In the genomic region with DNA sequence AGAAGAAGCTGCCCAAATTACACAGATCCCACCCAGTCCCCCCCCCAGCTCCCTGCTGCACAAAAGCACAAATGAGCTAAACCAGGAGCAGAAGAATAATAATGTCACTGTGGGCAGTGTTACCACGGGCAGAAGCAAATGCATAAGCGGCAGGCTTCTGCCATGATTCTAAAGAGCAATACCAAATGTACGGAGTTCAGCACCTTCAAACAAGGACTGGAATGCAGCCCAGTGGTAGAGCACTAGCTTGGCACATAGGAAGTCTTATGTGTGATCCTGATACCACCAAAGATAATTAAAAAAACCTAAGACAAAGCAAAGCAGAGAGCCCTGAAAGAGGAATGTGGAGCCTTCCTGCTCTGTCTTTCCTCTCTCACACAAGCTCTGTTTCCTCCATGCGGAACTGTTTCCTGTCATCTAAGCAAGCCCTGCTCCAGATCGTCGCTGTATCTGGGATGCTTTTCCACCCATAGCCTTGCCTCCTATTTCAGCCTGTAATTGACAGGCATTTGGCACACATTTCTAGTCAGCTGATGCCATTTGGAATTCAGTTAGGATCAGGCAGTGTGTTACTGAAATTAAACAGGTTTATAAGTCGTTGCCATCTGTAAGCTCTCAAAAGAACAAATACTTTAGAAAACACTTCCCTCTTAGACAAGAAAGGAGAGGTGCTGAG, we compare ENCODE assay signal across 10 mouse cellular contexts. TPM values are rescaled to one million over a fixed set of nuclear protein-coding genes. Genes with fewer than 3 reads are reported as not detected.
DNase-seq lines count a peak whose midpoint lies in the region; ATAC-seq and TF ChIP-seq lines count a peak whose summit lies in the region.
"Had no signal": no experiment of that assay in that cellular context is flagged by ENCODE, and none has a peak within 500 bp of the region (broad histone marks: within the 10 kb centered on the region; RNA-seq: fewer than 3 reads in every experiment).

No protein-coding gene starts in this region.

- no peaks in the 10 kb centered on the region for H3K9me3 ChIP-seq in forebrain, embryonic 12.5 days
- no peaks in the 10 kb centered on the region for H3K9me3 ChIP-seq in forebrain, embryonic 10.5 days
- H3K9me3 ChIP-seq in liver, embryonic 12.5 days (replicated peaks): no peaks in the 10 kb centered on the region
- no peaks in the 10 kb centered on the region for H3K9me3 ChIP-seq in heart, postnatal 0 days (replicated peaks; ENCODE audit: control insufficient read depth, low read length)
- H3K9me3 ChIP-seq: liver, embryonic 15.5 days had no signal

- H3K4me1 ChIP-seq in forebrain, embryonic 12.5 days: 0 out of 2 replicates have a peak, but pooled peaks cover under 1% of the 10 kb centered on the region
- peaks cover 3% of the 10 kb centered on the region for H3K4me1 ChIP-seq in forebrain, embryonic 10.5 days
- 0 out of 2 replicates have a peak, but pooled peaks cover 3% of the 10 kb centered on the region for H3K4me1 ChIP-seq in liver, adult 2 months (ENCODE audit: control insufficient read depth, insufficient read depth, low read length)
- 0 out of 2 replicates have a peak, but pooled peaks cover 5% of the 10 kb centered on the region for H3K4me1 ChIP-seq in liver, embryonic 12.5 days
- H3K4me1 ChIP-seq in heart, postnatal 0 days (ENCODE audit: control insufficient read depth, insufficient read depth): peaks cover 16% of the 10 kb centered on the region
- H3K4me1 ChIP-seq: liver, embryonic 15.5 days had no signal

- H3K4me3 ChIP-seq in forebrain, embryonic 12.5 days (replicated peaks): no peak overlapping the region
- no peak overlapping the region for H3K4me3 ChIP-seq in forebrain, embryonic 10.5 days
- H3K4me3 ChIP-seq in liver, adult 2 months (ENCODE audit: insufficient read depth, low read depth, low read length): no peak overlapping the region
- no peak overlapping the region for H3K4me3 ChIP-seq in liver, embryonic 12.5 days
- H3K4me3 ChIP-seq in heart, postnatal 0 days (ENCODE audit: low read depth, low read length): no peak overlapping the region
- H3K4me3 ChIP-seq: liver, embryonic 15.5 days had no signal

- H3K79me2 ChIP-seq in liver, adult 2 months (ENCODE audit: control insufficient read depth, insufficient read depth, low read length): no peaks in the 10 kb centered on the region

- no peak for DNase-seq in forebrain, embryonic 10.5 days (ENCODE audit: extremely low spot score, low spot score)
- peak; percentile 8 for DNase-seq in liver, adult 2 months (ENCODE audit: extremely low read depth, low read depth, low spot score)
- DNase-seq in heart, postnatal 0 days (ENCODE audit: low spot score): peak; percentile 68
- DNase-seq in lung, postnatal 10 days: peak; percentile 57
- DNase-seq in urinary bladder, postnatal 10 days (ENCODE audit: low spot score): no peak
- DNase-seq: thymus, postnatal 36 days had no signal

- no peak for TF ChIP-seq CTCF in liver, adult 2 months (IDR thresholded peaks at IDR 0.05; ENCODE audit: low read depth, low read length)
- TF ChIP-seq CTCF in heart, postnatal 0 days (IDR thresholded peaks at IDR 0.05; ENCODE audit: low read depth): no peak

- H3K27ac ChIP-seq in forebrain, embryonic 12.5 days: 0 out of 2 replicates have a peak overlapping the region, but pooled peaks have one; percentile 11
- no peak overlapping the region for H3K27ac ChIP-seq in forebrain, embryonic 10.5 days
- no peak overlapping the region for H3K27ac ChIP-seq in liver, adult 2 months (replicated peaks; ENCODE audit: insufficient read depth, low read depth, low read length)
- H3K27ac ChIP-seq in liver, embryonic 12.5 days: no peak overlapping the region
- no peak overlapping the region for H3K27ac ChIP-seq in heart, postnatal 0 days (ENCODE audit: low read depth)
- H3K27ac ChIP-seq: liver, embryonic 15.5 days had no signal

- no peak for TF ChIP-seq POLR2A in liver, adult 2 months (IDR thresholded peaks at IDR 0.05; ENCODE audit: extremely low read depth, insufficient read depth, low read length)

- H3K36me3 ChIP-seq in forebrain, embryonic 12.5 days (replicated peaks): no peaks in the 10 kb centered on the region
- no peaks in the 10 kb centered on the region for H3K36me3 ChIP-seq in forebrain, embryonic 10.5 days (replicated peaks)
- H3K36me3 ChIP-seq in liver, adult 2 months (ENCODE audit: control insufficient read depth, insufficient read depth, low read length): no peaks in the 10 kb centered on the region
- H3K36me3 ChIP-seq in liver, embryonic 12.5 days: no peaks in the 10 kb centered on the region
- no peaks in the 10 kb centered on the region for H3K36me3 ChIP-seq in heart, postnatal 0 days (replicated peaks; ENCODE audit: control insufficient read depth, insufficient read depth, low read length)
- H3K36me3 ChIP-seq: liver, embryonic 15.5 days had no signal

- no peak overlapping the region for H3K4me2 ChIP-seq in forebrain, embryonic 12.5 days
- no peak overlapping the region for H3K4me2 ChIP-seq in liver, embryonic 12.5 days
- peak overlapping the region; percentile 16; the same call in 1 of the 2 replicates for H3K4me2 ChIP-seq in heart, postnatal 0 days (ENCODE audit: low read depth, low read length)
- H3K4me2 ChIP-seq: liver, embryonic 15.5 days had no signal

- no peak for TF ChIP-seq EP300 in heart, postnatal 0 days (IDR thresholded peaks at IDR 0.05; ENCODE audit: low read depth)

- no peak for ATAC-seq in forebrain, embryonic 12.5 days (ENCODE audit: low FRiP score)
- no peak for ATAC-seq in liver, embryonic 12.5 days
- peak; percentile 68 for ATAC-seq in heart, postnatal 0 days (ENCODE audit: insufficient read depth, low read depth)
- ATAC-seq in erythroblast, adult 5-6 weeks (replicated peaks; ENCODE audit: low FRiP score, poor library complexity, severe bottlenecking): no peak

- 69% methylated on average over 7 of the region's 7 CpGs for WGBS in forebrain, embryonic 12.5 days
- WGBS in forebrain, embryonic 10.5 days: 79% methylated on average over 7 of the region's 7 CpGs
- WGBS in liver, adult 2 months: 67% methylated on average over 7 of the region's 7 CpGs
- 46% methylated on average over 7 of the region's 7 CpGs for WGBS in liver, embryonic 12.5 days (ENCODE audit: insufficient replicate concordance)
- WGBS in heart, postnatal 0 days: 19% methylated on average over 7 of the region's 7 CpGs

- H3K9ac ChIP-seq in forebrain, embryonic 12.5 days: no peak overlapping the region
- H3K9ac ChIP-seq in liver, adult 2 months (ENCODE audit: low read depth, low read length): no peak overlapping the region
- no peak overlapping the region for H3K9ac ChIP-seq in liver, embryonic 12.5 days
- no peak overlapping the region for H3K9ac ChIP-seq in heart, postnatal 0 days (replicated peaks; ENCODE audit: low read depth, low read length)
- H3K9ac ChIP-seq: liver, embryonic 15.5 days had no signal

- no peaks in the 10 kb centered on the region for H3K27me3 ChIP-seq in forebrain, embryonic 12.5 days
- H3K27me3 ChIP-seq in forebrain, embryonic 10.5 days (ENCODE audit: poor library complexity, severe bottlenecking): no peaks in the 10 kb centered on the region
- H3K27me3 ChIP-seq in liver, adult 2 months (ENCODE audit: control insufficient read depth, insufficient read depth, low read length): no peaks in the 10 kb centered on the region
- H3K27me3 ChIP-seq in liver, embryonic 12.5 days (replicated peaks): no peaks in the 10 kb centered on the region
- H3K27me3 ChIP-seq in heart, postnatal 0 days (ENCODE audit: control insufficient read depth, insufficient read depth, low read length): no peaks in the 10 kb centered on the region
- H3K27me3 ChIP-seq: liver, embryonic 15.5 days had no signal

RNA-seq across cellular contexts. Expression of a gene that starts 29.0 kb away (rescaled TPM):
- 463 and 489 TPM in 2 replicates for polyA plus RNA-seq in forebrain, embryonic 12.5 days (2016; fragmentation: Nextera tagmentation; extraction: Ambion mirVana)
- 490 and 521 TPM in 2 replicates for polyA plus RNA-seq in forebrain, embryonic 10.5 days (2016; fragmentation: Nextera tagmentation; extraction: Ambion mirVana)
- 22.5 and 25.0 TPM in 2 replicates for total RNA-seq in liver, adult 2 months (2014; rRNA removed)
- polyA plus RNA-seq in liver, adult 2 months (2012; rRNA removed): 22.5 and 23.0 TPM in 2 replicates
- polyA plus RNA-seq in liver, embryonic 12.5 days (2016; fragmentation: Nextera tagmentation; extraction: Ambion mirVana): 301 and 318 TPM in 2 replicates
- total RNA-seq in heart, postnatal 0 days (2014; rRNA removed; ENCODE audit: low replicate concordance): 36.9 and 48.7 TPM in 2 replicates
- polyA plus RNA-seq in heart, postnatal 0 days (2015; fragmentation: Nextera tagmentation; extraction: Ambion mirVana): 541 and 578 TPM in 2 replicates
- total RNA-seq in erythroblast, adult 5-6 weeks (2015; ENCODE audit: low replicate concordance): 25.6 and 63.3 TPM in 2 replicates
- 4.9 and 13.7 TPM in 2 replicates for total RNA-seq in erythroblast, adult 5-6 weeks (2017; ENCODE audit: low replicate concordance)

Comparison
In these comparisons a context has a peak if more than half of its experiments do, and no peak if none do; other contexts are left out.
1. RNA of a gene that starts 29.0 kb away (polyA plus RNA-seq): 541 to 578 TPM in heart, postnatal 0 days, 490 to 521 TPM in forebrain, embryonic 10.5 days, 463 to 489 TPM in forebrain, embryonic 12.5 days and 301 to 318 TPM in liver, embryonic 12.5 days; 22.5 to 23.0 TPM in liver, adult 2 months; every median in the first group is over 10 times any median in the second.
2. DNase-seq: peak in liver, adult 2 months (single experiment), heart, postnatal 0 days (single experiment) and lung, postnatal 10 days (single experiment); none in forebrain, embryonic 10.5 days (single experiment) and urinary bladder, postnatal 10 days (single experiment).